Mouse (Mus musculus): Measurements from ENCODE around the gene Nckap5l.

- TF ChIP-seq CTCF (conservative IDR thresholded peaks at IDR 0.05; ENCODE audit: insufficient read depth, insufficient read length, low read depth, low read length) (no peak), POLR2A (IDR thresholded peaks at IDR 0.05; ENCODE audit: low read depth, low read length) (no peak)
Measured at GRCm38 (mm10) chr15:99449751-99450280, 7.7 kb downstream of the Nckap5l start.
